Comparison of ENCODE assay signal across 8 mouse cellular contexts in genomic region chr2:29464851-29465648, GRCm38 (mm10).
DNase-seq lines count a peak whose midpoint lies in the region.

No protein-coding gene starts in this region.

- DNase-seq in heart, postnatal 10 days, result peak; percentile 39 to 52
- DNase-seq in heart, adult 9 months (ENCODE audit: low spot score in 2 of 2), result no peak
- peak; percentile 12 for DNase-seq in urinary bladder, postnatal 14 days (ENCODE audit: low spot score)
- no peak for DNase-seq in urinary bladder, postnatal 25 days (ENCODE audit: low spot score)
- DNase-seq in lung, postnatal 14 days, result peak; percentile 34
- DNase-seq in ovary, postnatal 14 days (ENCODE audit: low spot score), result no peak
- no peak for DNase-seq in adrenal gland, adult (ENCODE audit: inconsistent age in 2 of 2, low spot score in 1 of 2)
- no peak for DNase-seq in urinary bladder, postnatal 10 days (ENCODE audit: low spot score)

- intact Hi-C loops in heart, postnatal 10 days (cut with DNase I), result no loop called here

Comparison
In these comparisons a context has a peak if more than half of its experiments do, and no peak if none do; other contexts are left out.
1. DNase-seq: peak in heart, postnatal 10 days (2 of 2), urinary bladder, postnatal 14 days (single experiment) and lung, postnatal 14 days (single experiment); none in heart, adult 9 months (0 of 2), urinary bladder, postnatal 25 days (single experiment), ovary, postnatal 14 days (single experiment), adrenal gland, adult (0 of 2) and urinary bladder, postnatal 10 days (single experiment).